In the genomic region with DNA sequence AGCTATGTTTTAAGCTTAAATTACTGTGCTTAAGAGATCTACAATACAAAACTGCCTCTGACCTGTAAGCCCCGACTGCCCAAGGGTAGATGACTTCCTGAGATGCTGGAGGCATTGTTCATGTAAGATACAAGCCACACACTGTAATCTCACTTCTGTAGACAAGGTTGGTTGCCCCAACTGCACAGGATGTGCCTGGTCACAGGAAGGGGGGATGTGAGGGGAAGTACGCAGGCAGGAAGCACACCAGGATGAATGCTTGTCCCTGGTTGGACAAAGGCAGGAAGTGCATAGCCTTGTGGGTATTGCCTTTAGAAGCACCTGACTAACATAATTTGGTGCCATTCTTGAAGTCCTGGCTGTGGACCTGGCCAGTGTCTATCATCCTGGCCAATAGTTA, we compare ENCODE assay signal across 19 mouse cellular contexts. TPM values are rescaled to one million over a fixed set of nuclear protein-coding genes. Genes with fewer than 3 reads are reported as not detected.
DNase-seq lines count a peak whose midpoint lies in the region; ATAC-seq and TF ChIP-seq lines count a peak whose summit lies in the region.
"Had no signal": no experiment of that assay in that cellular context is flagged by ENCODE, and none has a peak within 500 bp of the region (broad histone marks: within the 10 kb centered on the region; RNA-seq: fewer than 3 reads in every experiment).

No protein-coding gene starts in this region.

- ATAC-seq in kidney, embryonic 15.5 days (replicated peaks; ENCODE audit: low FRiP score), result 0 out of 2 replicates have a peak, but pooled peaks have one; percentile 22
- ATAC-seq: forebrain, embryonic 15.5 days had no signal

- H3K9me3 ChIP-seq in kidney, embryonic 15.5 days (replicated peaks), result no peaks in the 10 kb centered on the region
- H3K9me3 ChIP-seq in ES-Bruce4 (replicated peaks; ENCODE audit: control insufficient read depth, insufficient read depth, low read length, poor library complexity, severe bottlenecking), result no peaks in the 10 kb centered on the region
- H3K9me3 ChIP-seq: forebrain, embryonic 15.5 days; heart, embryonic 15.5 days; limb, embryonic 15.5 days had no signal

- H3K9ac ChIP-seq in kidney, embryonic 15.5 days, result no peak overlapping the region
- H3K9ac ChIP-seq in ES-Bruce4 (ENCODE audit: low read depth, poor library complexity, severe bottlenecking), result peak overlapping the region; percentile 8; the same call in 1 of the 2 replicates
- H3K9ac ChIP-seq: forebrain, embryonic 15.5 days; heart, embryonic 15.5 days; hindbrain, embryonic 14.5 days; limb, embryonic 15.5 days; lung, embryonic 14.5 days had no signal

- TF ChIP-seq EP300 in ES-Bruce4 (IDR thresholded peaks at IDR 0.05; ENCODE audit: insufficient read depth, low read depth, low read length), result no peak

- no peaks in the 10 kb centered on the region for H3K4me1 ChIP-seq in kidney, embryonic 15.5 days
- no peaks in the 10 kb centered on the region for H3K4me1 ChIP-seq in ES-Bruce4 (ENCODE audit: control insufficient read depth, insufficient read depth, low read length)
- H3K4me1 ChIP-seq: forebrain, embryonic 15.5 days; heart, embryonic 15.5 days; limb, embryonic 15.5 days had no signal

- H3K4me3 ChIP-seq in kidney, embryonic 15.5 days (replicated peaks), result no peak overlapping the region
- peak overlapping the region; percentile 61 for H3K4me3 ChIP-seq in ES-Bruce4 (ENCODE audit: low read depth, low read length)
- H3K4me3 ChIP-seq: forebrain, embryonic 15.5 days; heart, embryonic 15.5 days; limb, embryonic 15.5 days; myocyte had no signal

- TF ChIP-seq CTCF in ES-Bruce4 (IDR thresholded peaks at IDR 0.05; ENCODE audit: low read depth, low read length), result no peak

- no peak overlapping the region for H3K4me2 ChIP-seq in kidney, embryonic 15.5 days
- H3K4me2 ChIP-seq: forebrain, embryonic 15.5 days; heart, embryonic 15.5 days; hindbrain, embryonic 14.5 days; limb, embryonic 15.5 days; lung, embryonic 14.5 days; midbrain, embryonic 11.5 days had no signal

- WGBS in kidney, embryonic 15.5 days, result 78% methylated on average over 2 of the region's 2 CpGs

- no peak for TF ChIP-seq POLR2A in ES-Bruce4 (IDR thresholded peaks at IDR 0.05; ENCODE audit: insufficient read depth, low read length)

- DNase-seq in kidney, postnatal 14 days, result no peak
- DNase-seq in induced T-regulatory cell, adult 2 months (ENCODE audit: low read depth), result peak; percentile 54
- DNase-seq in thymus, postnatal 14 days, result peak; percentile 23
- DNase-seq in gastrocnemius, adult 18-20 months (ENCODE audit: low spot score), result no peak
- no peak for DNase-seq in gastrocnemius, adult 8-10 months (ENCODE audit: low spot score in 2 of 2)
- no peak for DNase-seq in spleen, postnatal 4 days (ENCODE audit: low spot score in 2 of 2)
- DNase-seq: cerebellum, adult 18-20 months; gastrocnemius, postnatal 36 days; kidney, adult 18-20 months; lung, embryonic 14.5 days; right cerebral cortex, postnatal 25 days had no signal

- no peaks in the 10 kb centered on the region for H3K36me3 ChIP-seq in kidney, embryonic 15.5 days
- H3K36me3 ChIP-seq in ES-Bruce4 (ENCODE audit: control insufficient read depth, insufficient read depth, low read length, poor library complexity, severe bottlenecking), result no peaks in the 10 kb centered on the region
- H3K36me3 ChIP-seq: forebrain, embryonic 15.5 days; heart, embryonic 15.5 days; limb, embryonic 15.5 days had no signal

- H3K27ac ChIP-seq in kidney, embryonic 15.5 days, result peak overlapping the region; percentile 3; the same call in 1 of the 2 replicates
- peak overlapping the region; percentile 33; the same call in 1 of the 2 replicates for H3K27ac ChIP-seq in ES-Bruce4 (ENCODE audit: insufficient read depth, low read length)
- H3K27ac ChIP-seq: forebrain, embryonic 15.5 days; heart, embryonic 15.5 days; hindbrain, embryonic 14.5 days; limb, embryonic 15.5 days had no signal

- H3K27me3 ChIP-seq in kidney, embryonic 15.5 days, result no peaks in the 10 kb centered on the region
- H3K27me3 ChIP-seq in ES-Bruce4 (ENCODE audit: control insufficient read depth, insufficient read depth, low read length, poor library complexity, severe bottlenecking), result no peaks in the 10 kb centered on the region
- H3K27me3 ChIP-seq: forebrain, embryonic 15.5 days; heart, embryonic 15.5 days; limb, embryonic 15.5 days had no signal

RNA-seq across cellular contexts. Expression of gene Iqcg, which starts 12.8 kb away (rescaled TPM):
- 3.9 and 4.2 TPM in 2 replicates for polyA plus RNA-seq in kidney, embryonic 15.5 days (2015; fragmentation: Nextera tagmentation; extraction: Ambion mirVana)
- 18.0 and 19.8 TPM in 2 replicates for polyA plus RNA-seq in ES-Bruce4 (2011; ENCODE audit: insufficient read depth, insufficient read length, low read depth, missing spikeins)
- 1 to 10 TPM; 3.5 to 5.4 TPM for total RNA-seq in gastrocnemius, adult 18-20 months (2021)
- 1 to 10 TPM; 2.7 to 6.6 (median 3.9) TPM for total RNA-seq in gastrocnemius, adult 8-10 months (2022)

RNA-seq across cellular contexts. Expression of gene Rpl35a, which starts 13.0 kb away (rescaled TPM):
- 999 and 1,117 TPM in 2 replicates for polyA plus RNA-seq in kidney, embryonic 15.5 days (2015; fragmentation: Nextera tagmentation; extraction: Ambion mirVana)
- polyA plus RNA-seq in ES-Bruce4 (2011; ENCODE audit: insufficient read depth, insufficient read length, low read depth, missing spikeins), result 1,375 and 1,499 TPM in 2 replicates
- total RNA-seq in gastrocnemius, adult 18-20 months (2021), result 100 to 1,000 TPM; 206 to 248 TPM
- 100 to 1,000 TPM; 247 to 303 (median 264) TPM for total RNA-seq in gastrocnemius, adult 8-10 months (2022)

RNA-seq across cellular contexts. Expression of gene Lmln, which starts 19.1 kb away (rescaled TPM):
- polyA plus RNA-seq in kidney, embryonic 15.5 days (2015; fragmentation: Nextera tagmentation; extraction: Ambion mirVana), result 2.3 and 4.1 TPM in 2 replicates
- polyA plus RNA-seq in ES-Bruce4 (2011; ENCODE audit: insufficient read depth, insufficient read length, low read depth, missing spikeins), result 3.2 and 5.4 TPM in 2 replicates
- total RNA-seq in gastrocnemius, adult 18-20 months (2021), result 1 to 10 TPM; 1.6 to 2.8 TPM
- total RNA-seq in gastrocnemius, adult 8-10 months (2022), result 1 to 10 TPM; 1.2 to 4.1 (median 2.2) TPM

Comparison
In these comparisons a context has a peak if more than half of its experiments do, and no peak if none do; other contexts are left out.
1. DNase-seq: peak in induced T-regulatory cell, adult 2 months (single experiment) and thymus, postnatal 14 days (single experiment); none in kidney, postnatal 14 days (single experiment), gastrocnemius, adult 18-20 months (single experiment), gastrocnemius, adult 8-10 months (0 of 2) and spleen, postnatal 4 days (0 of 2).